Mouse (Mus musculus) neural tube, embryonic 15.5 days (tissue): Measurements from ENCODE around the gene Gm45062. TPM values are rescaled to one million over a fixed set of nuclear protein-coding genes. Genes with fewer than 3 reads are reported as not detected.

Source experiments
- ATAC-seq: fragments of 200-750 bp; cut with Nextera tagmentation; 2 replicates; pipeline ENCODE4 v1.8.0; 2017; ENCODE audit warnings: mild to moderate bottlenecking, moderate TSS enrichment, moderate library complexity; ENCODE audit not compliant: low FRiP score
- H3K27ac ChIP-seq: fragments of 300-500 bp; sonication (generic); replicated peaks from 2 replicates; pipeline ENCODE4 v1.5.1; 2015; ENCODE audit warnings: mild to moderate bottlenecking, inconsistent platforms
- H3K27me3 ChIP-seq: fragments of 300-500 bp; sonication (generic); replicated peaks from 2 replicates; pipeline ENCODE4 v1.6.1; 2015; ENCODE audit warnings: inconsistent platforms
- H3K36me3 ChIP-seq: fragments of 300-500 bp; sonication (generic); 2 replicates; pipeline ENCODE4 v1.6.1; 2015; ENCODE audit warnings: inconsistent platforms
- H3K4me1 ChIP-seq: fragments of 300-500 bp; sonication (generic); 2 replicates; pipeline ENCODE4 v1.6.1; 2015; ENCODE audit warnings: inconsistent platforms
- H3K4me2 ChIP-seq: fragments of 300-500 bp; sonication (generic); 2 replicates; pipeline ENCODE4 v1.6.1; 2015; ENCODE audit warnings: inconsistent platforms, mild to moderate bottlenecking, moderate library complexity
- H3K4me3 ChIP-seq: fragments of 300-500 bp; sonication (generic); replicated peaks from 2 replicates; pipeline ENCODE4 v1.5.1; 2015; ENCODE audit warnings: mild to moderate bottlenecking, inconsistent platforms
- H3K9ac ChIP-seq: fragments of 300-500 bp; sonication (generic); replicated peaks from 2 replicates; pipeline ENCODE4 v1.6.1; 2015; ENCODE audit warnings: mild to moderate bottlenecking, inconsistent platforms
- H3K9me3 ChIP-seq: fragments of 300-500 bp; sonication (generic); replicated peaks from 2 replicates; pipeline ENCODE4 v1.6.1; 2016; ENCODE audit warnings: inconsistent platforms
- WGBS: fragments of 180-500 bp; shearing (Covaris S2); methylation state at CpG from one replicate; pipeline ENCODE4 v1.1.7; 2015; ENCODE audit warnings: mixed read lengths; 5-methylcytosine and 5-hydroxymethylcytosine counted together
- polyA plus RNA-seq: library from polyadenylated mRNA; unstranded; fragments of >200 nt; fragmentation: Nextera tagmentation; extraction: Ambion mirVana; gene quantifications from 2 replicates; pipeline ENCODE4 v1.2.1, GENCODE M21; 2015

The Gm45062 gene
- polyA plus RNA-seq, 1 experiment from 2014 or later, result 9.4 TPM

GRCm38 (mm10) chr6:8638899-8639298, 379.6 kb downstream of the Gm45062 start:
- no peak overlapping the region for H3K4me2 ChIP-seq
- H3K4me1 ChIP-seq, result no peaks in the 10 kb centered on the region
- H3K27me3 ChIP-seq, result no peaks in the 10 kb centered on the region
- H3K9ac ChIP-seq, result no peak overlapping the region
- no peak overlapping the region for H3K4me3 ChIP-seq
- H3K9me3 ChIP-seq, result no peaks in the 10 kb centered on the region
- ATAC-seq, result no peak
- 89% methylated on average over 4 of the region's 4 CpGs for WGBS
- no peak overlapping the region for H3K27ac ChIP-seq
- peaks cover 9% of the 10 kb centered on the region for H3K36me3 ChIP-seq

GRCm38 (mm10) chr6:8639526-8639925, 380.3 kb downstream of the Gm45062 start:
- no peak overlapping the region for H3K9ac ChIP-seq
- H3K36me3 ChIP-seq, result peaks cover 9% of the 10 kb centered on the region
- no peak overlapping the region for H3K27ac ChIP-seq
- ATAC-seq, result no peak
- no peaks in the 10 kb centered on the region for H3K27me3 ChIP-seq
- no peaks in the 10 kb centered on the region for H3K4me1 ChIP-seq
- H3K4me3 ChIP-seq, result no peak overlapping the region
- no peaks in the 10 kb centered on the region for H3K9me3 ChIP-seq
- no peak overlapping the region for H3K4me2 ChIP-seq
- WGBS, result 88% methylated on average over 2 of the region's 2 CpGs

GRCm38 (mm10) chr6:8640863-8641262, 381.6 kb downstream of the Gm45062 start:
- 95% methylated on average over 5 of the region's 5 CpGs for WGBS
- Histone ChIP-seq H3K4me3 (no peak overlapping the region), H3K27me3 (no peaks in the 10 kb centered on the region), H3K4me1 (no peaks in the 10 kb centered on the region), H3K36me3 (peaks cover 9% of the 10 kb centered on the region), H3K9ac (no peak overlapping the region), H3K9me3 (no peaks in the 10 kb centered on the region), H3K27ac (no peak overlapping the region), H3K4me2 (no peak overlapping the region)
- ATAC-seq, result no peak

- Histone ChIP-seq H3K9me3 (no peaks in the 10 kb centered on the region), H3K4me3 (no peak overlapping the region), H3K9ac (no peak overlapping the region), H3K4me1 (no peaks in the 10 kb centered on the region), H3K27ac (no peak overlapping the region), H3K4me2 (no peak overlapping the region), H3K27me3 (no peaks in the 10 kb centered on the region), H3K36me3 (no peaks in the 10 kb centered on the region; the same call in 1 of the 2 replicates)
- WGBS, result 86% methylated on average over 10 of the region's 10 CpGs
- no peak for ATAC-seq
Measured at GRCm38 (mm10) chr6:8644703-8645102, 385.5 kb downstream of the Gm45062 start.

- Histone ChIP-seq H3K4me2 (no peak overlapping the region), H3K27me3 (no peaks in the 10 kb centered on the region), H3K4me3 (no peak overlapping the region), H3K4me1 (no peaks in the 10 kb centered on the region), H3K27ac (no peak overlapping the region), H3K9me3 (no peaks in the 10 kb centered on the region), H3K9ac (no peak overlapping the region), H3K36me3 (no peaks in the 10 kb centered on the region; the same call in 1 of the 2 replicates)
- ATAC-seq, result no peak
- WGBS, result 55% methylated on average over 2 of the region's 2 CpGs
Measured at GRCm38 (mm10) chr6:8645708-8646107, 386.5 kb downstream of the Gm45062 start.

Other genes with a start within 250 kb of the Gm45062 start
- gene Col28a1, start 66.8 kb upstream of the Gm45062 start, polyA plus RNA-seq, result 4.6 and 4.7 TPM in 2 replicates
- gene Mios, start 50.2 kb upstream of the Gm45062 start, polyA plus RNA-seq, result 22.2 and 24.1 TPM in 2 replicates
- gene Rpa3, start 277 bp upstream of the Gm45062 start, polyA plus RNA-seq, result 49.3 and 70.9 TPM in 2 replicates
- gene Umad1, start 162 bp upstream of the Gm45062 start, polyA plus RNA-seq, result 52.2 and 62.2 TPM in 2 replicates